Mouse (Mus musculus): Measurements from ENCODE around the gene Hist1h1d. TPM values are rescaled to one million over a fixed set of nuclear protein-coding genes. Genes with fewer than 3 reads are reported as not detected.
"Not testable (repeated sequence)": the region's sequence is repeated elsewhere in the genome, so short reads cannot be mapped to it uniquely, and the experiment has no call there.

Gene Hist1h1d
- polyA plus RNA-seq, 1 experiment from 2014 or later, result 0.51 TPM

DNA sequence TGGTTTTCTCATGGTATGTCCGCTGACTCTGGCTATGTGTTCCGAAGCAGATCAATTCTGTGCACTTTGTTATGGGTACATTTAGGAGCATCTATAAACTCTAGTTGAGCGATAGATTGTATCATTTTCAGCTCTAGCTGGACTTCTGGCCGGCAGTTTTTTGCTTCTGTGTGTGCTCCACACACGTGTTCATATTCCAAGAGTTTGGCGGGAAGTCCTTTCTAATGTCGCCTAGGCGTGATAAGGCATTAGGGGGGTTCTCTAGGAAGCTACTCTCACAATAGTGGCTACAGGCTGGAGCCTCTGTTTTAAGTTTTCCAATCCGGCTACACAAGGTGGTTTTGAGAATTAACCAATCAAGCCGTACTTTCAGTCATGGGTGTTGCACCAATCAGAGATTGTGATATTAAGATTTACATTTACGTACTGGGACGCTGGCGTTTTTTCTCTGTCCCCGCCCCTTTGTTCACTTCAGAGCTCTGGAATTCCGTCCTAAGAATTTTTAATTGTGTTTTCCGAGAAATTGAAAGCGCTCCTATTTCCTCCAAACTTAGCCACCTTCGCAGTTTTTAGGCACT lies 2.9 kb downstream of the Hist1h1d start:
- peak overlapping the region; percentile 90 for H3K4me2 ChIP-seq (ENCODE audit: low read depth, low read length)
- WGBS (ENCODE audit: insufficient replicate concordance), result under 1% methylated on average over 18 of the region's 18 CpGs
- DNase-seq, result peak; percentile 74
- H3K4me1 ChIP-seq (ENCODE audit: insufficient read depth), result peaks cover 10% of the 10 kb centered on the region
- ATAC-seq, result peak; percentile 49
- TF ChIP-seq CTCF (IDR thresholded peaks at IDR 0.05; ENCODE audit: low read depth), result no peak
- TF ChIP-seq EP300 (IDR thresholded peaks at IDR 0.05; ENCODE audit: low read depth), result no peak; the same call in 1 of the 2 replicates
- H3K27me3 ChIP-seq (ENCODE audit: insufficient read depth, low read length), result no peaks in the 10 kb centered on the region
- peak overlapping the region; percentile 64 for H3K4me3 ChIP-seq (ENCODE audit: low read depth, low read length)
- no peaks in the 10 kb centered on the region for H3K9me3 ChIP-seq (ENCODE audit: low read length)
- no peaks in the 10 kb centered on the region for H3K36me3 ChIP-seq (replicated peaks; ENCODE audit: insufficient read depth, low read length)
- H3K9ac ChIP-seq (replicated peaks), result peak overlapping the region; percentile 83
- H3K27ac ChIP-seq (ENCODE audit: low read depth), result peak overlapping the region; percentile 97

DNA sequence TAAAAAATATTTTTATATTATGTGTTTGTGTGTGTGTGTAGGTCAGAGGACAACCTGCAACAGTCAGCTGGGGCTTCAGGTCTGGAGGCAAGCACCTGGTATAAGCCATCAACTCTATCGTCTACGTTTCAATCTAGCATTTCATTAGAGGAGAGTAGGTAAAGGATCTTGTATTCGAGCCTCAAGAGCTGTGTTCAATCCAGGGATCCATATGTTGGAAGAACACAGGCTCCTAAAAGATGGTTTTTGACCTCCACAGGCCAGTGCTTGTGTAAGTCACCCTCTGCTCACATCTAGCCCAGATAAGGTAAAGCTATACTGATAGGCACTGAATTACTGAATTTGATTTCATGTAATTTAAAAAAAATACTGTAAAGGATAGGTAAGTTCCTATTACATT lies 3.8 kb downstream of the Hist1h1d start:
- Histone ChIP-seq H3K36me3 (replicated peaks; ENCODE audit: insufficient read depth, low read length) (no peaks in the 10 kb centered on the region), H3K4me3 (ENCODE audit: low read depth, low read length) (peak overlapping the region; percentile 64), H3K9ac (replicated peaks) (peak overlapping the region; percentile 10; the same call in 1 of the 2 replicates), H3K9me3 (ENCODE audit: low read length) (no peaks in the 10 kb centered on the region), H3K27me3 (ENCODE audit: insufficient read depth, low read length) (no peaks in the 10 kb centered on the region), H3K4me2 (ENCODE audit: low read depth, low read length) (peak overlapping the region; percentile 90), H3K27ac (ENCODE audit: low read depth) (peak overlapping the region; percentile 97), H3K4me1 (ENCODE audit: insufficient read depth) (peaks cover 8% of the 10 kb centered on the region)
- TF ChIP-seq CTCF (IDR thresholded peaks at IDR 0.05; ENCODE audit: low read depth) (no peak), EP300 (IDR thresholded peaks at IDR 0.05; ENCODE audit: low read depth) (no peak)
- 63% methylated on average over 3 of the region's 3 CpGs for WGBS (ENCODE audit: insufficient replicate concordance)
- no peak for DNase-seq
- ATAC-seq, result no peak

DNA sequence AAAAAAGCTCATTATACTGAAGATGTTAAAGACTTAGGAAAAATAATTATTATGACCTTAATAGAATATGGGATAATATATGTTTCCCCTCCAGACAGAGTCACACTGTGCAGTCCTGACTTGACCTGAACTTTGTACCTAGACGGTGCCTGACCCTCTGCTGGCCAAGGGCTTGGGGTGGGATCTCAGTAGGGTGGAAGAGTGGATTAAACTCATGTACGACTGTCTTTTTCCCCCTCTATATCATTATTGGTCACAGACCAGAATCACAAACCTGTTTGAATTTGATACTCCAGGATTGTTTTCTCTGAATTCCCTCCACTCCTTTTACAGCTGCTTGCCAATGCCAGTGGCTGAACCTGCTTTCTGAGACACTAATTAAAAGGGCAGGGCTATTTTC lies 7.6 kb downstream of the Hist1h1d start:
- not testable (repeated sequence) for H3K27me3 ChIP-seq (ENCODE audit: insufficient read depth, low read length); ATAC-seq; H3K9me3 ChIP-seq (ENCODE audit: low read length); H3K4me3 ChIP-seq (ENCODE audit: low read depth, low read length); H3K36me3 ChIP-seq (replicated peaks; ENCODE audit: insufficient read depth, low read length); H3K4me1 ChIP-seq (ENCODE audit: insufficient read depth); DNase-seq
- Histone ChIP-seq H3K9ac (replicated peaks) (peak overlapping the region; percentile 39), H3K4me2 (ENCODE audit: low read depth, low read length) (peak overlapping the region; percentile 55), H3K27ac (ENCODE audit: low read depth) (peak overlapping the region; percentile 46)
- 35% methylated on average over 2 of the region's 2 CpGs for WGBS (ENCODE audit: insufficient replicate concordance)

DNA sequence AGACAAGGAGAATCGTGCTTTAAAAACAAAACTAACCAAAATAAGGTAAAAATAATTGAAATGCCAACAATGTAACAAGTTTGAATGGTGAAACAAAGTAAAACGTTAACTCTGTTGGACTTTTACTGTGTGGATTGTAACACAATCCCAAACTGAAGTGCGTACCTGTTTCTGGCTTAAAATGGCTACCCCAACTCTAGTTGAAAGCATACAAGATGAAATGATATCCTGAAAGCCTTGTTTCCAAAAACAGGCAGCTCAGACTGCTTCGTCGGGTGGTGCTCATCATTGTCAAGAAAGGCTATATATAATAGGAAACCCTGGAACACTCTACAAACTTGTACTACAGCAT lies 8.4 kb downstream of the Hist1h1d start:
- Histone ChIP-seq H3K9ac (replicated peaks) (peak overlapping the region; percentile 72), H3K4me2 (ENCODE audit: low read depth, low read length) (peak overlapping the region; percentile 83; the same call in 1 of the 2 replicates)
- peak; percentile 0; the same call in 1 of the 2 replicates for ATAC-seq

DNA sequence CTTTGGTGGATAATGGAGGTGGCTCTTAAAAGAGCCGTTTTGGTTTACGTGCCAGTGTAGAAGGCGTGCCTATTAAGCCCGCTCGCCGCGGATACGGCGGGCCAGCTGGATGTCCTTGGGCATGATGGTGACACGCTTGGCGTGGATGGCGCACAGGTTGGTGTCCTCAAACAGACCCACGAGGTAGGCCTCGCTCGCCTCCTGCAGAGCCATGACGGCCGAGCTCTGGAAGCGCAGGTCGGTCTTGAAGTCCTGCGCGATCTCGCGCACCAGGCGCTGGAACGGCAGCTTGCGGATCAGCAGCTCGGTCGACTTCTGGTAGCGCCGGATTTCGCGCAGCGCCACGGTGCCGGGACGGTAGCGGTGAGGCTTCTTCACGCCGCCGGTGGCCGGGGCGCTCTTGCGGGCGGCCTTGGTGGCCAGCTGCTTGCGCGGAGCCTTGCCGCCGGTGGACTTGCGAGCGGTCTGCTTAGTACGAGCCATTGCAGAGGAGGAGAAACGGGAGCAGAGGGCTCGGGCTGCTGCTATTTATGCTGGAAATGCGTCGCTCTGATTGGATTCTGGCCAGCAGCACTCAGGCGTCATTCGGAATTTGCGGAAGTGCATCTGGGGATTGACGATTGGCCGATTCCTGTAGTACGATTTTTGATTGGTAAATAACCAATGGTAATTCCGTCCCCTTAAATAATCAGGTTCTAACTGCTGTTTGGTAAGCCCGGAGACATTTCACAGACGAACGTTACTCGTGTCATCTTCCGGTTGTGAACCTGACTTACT lies 9.0 kb downstream of the Hist1h1d start, which contains the start of gene Hist1h3e:
Gene Hist1h3e, minus strand, starts transcription at position 487 of the 777 bp plus-strand sequence.
- TF ChIP-seq EP300 (IDR thresholded peaks at IDR 0.05; ENCODE audit: low read depth), result peak; percentile 80; the same call in 1 of the 2 replicates
- H3K9me3 ChIP-seq (ENCODE audit: low read length); H3K36me3 ChIP-seq (replicated peaks; ENCODE audit: insufficient read depth, low read length); H3K27me3 ChIP-seq (ENCODE audit: insufficient read depth, low read length); H3K4me1 ChIP-seq (ENCODE audit: insufficient read depth): not testable (repeated sequence)
- peak within 1 kb of the TSS; percentile 83 for H3K4me2 ChIP-seq (ENCODE audit: low read depth, low read length)
- peak within 1 kb of the TSS; percentile 72 for H3K9ac ChIP-seq (replicated peaks)
- peak; percentile 91 for ATAC-seq
- H3K4me3 ChIP-seq (ENCODE audit: low read depth, low read length), result peak within 1 kb of the TSS; percentile 43
- under 1% methylated on average over 48 of the region's 67 CpGs for WGBS (ENCODE audit: insufficient replicate concordance)
- peak within 1 kb of the TSS; percentile 99 for H3K27ac ChIP-seq (ENCODE audit: low read depth)
- DNase-seq, result peak; percentile 95

More for the DNA sequence above, 8.4 kb downstream of the Hist1h1d start:
- WGBS (ENCODE audit: insufficient replicate concordance), result 0% methylated on average over 2 of the region's 5 CpGs
- H3K9me3 ChIP-seq (ENCODE audit: low read length); H3K4me1 ChIP-seq (ENCODE audit: insufficient read depth); H3K36me3 ChIP-seq (replicated peaks; ENCODE audit: insufficient read depth, low read length); DNase-seq; H3K27me3 ChIP-seq (ENCODE audit: insufficient read depth, low read length): not testable (repeated sequence)
- H3K4me3 ChIP-seq (ENCODE audit: low read depth, low read length), result peak overlapping the region; percentile 43
- peak overlapping the region; percentile 99 for H3K27ac ChIP-seq (ENCODE audit: low read depth)

DNA sequence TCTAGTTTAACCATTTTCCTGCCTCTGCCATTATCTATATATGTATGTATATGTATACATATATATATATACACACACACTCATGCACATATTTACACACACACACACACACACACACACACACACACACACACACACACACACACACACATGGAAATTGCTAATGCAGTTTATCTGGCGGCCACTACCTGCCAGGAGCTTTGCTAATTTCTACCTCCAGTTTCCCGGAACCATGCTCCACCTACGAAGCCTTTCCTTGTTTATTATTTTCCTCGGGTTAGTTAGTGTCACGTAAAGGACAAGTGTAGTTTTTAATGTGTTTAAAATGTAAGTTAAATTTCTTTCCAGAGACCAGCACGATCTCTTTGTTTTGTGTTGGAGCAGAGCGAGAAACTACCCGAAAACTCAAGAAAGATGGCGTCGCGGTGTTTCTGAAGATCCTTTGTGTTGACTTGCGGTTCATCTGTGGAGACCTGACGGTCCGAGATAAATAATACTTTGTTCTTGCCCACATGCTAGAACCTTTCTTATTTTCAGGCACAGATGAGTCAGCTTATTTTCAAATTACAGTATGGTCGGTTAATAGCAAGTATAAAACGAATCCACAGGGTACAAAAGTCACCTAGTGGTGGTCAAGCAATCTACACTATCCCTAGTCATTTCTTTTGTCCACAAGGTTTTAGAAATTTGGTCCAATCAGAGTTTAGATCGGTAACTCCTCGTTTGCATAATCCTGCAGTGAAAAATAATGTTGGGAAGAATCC lies 9.8 kb downstream of the Hist1h1d start:
- WGBS (ENCODE audit: insufficient replicate concordance), result 3% methylated on average over 18 of the region's 18 CpGs
- H3K9me3 ChIP-seq (ENCODE audit: low read length), result no peaks in the 10 kb centered on the region
- peak; percentile 30 for ATAC-seq
- peak overlapping the region; percentile 65 for H3K9ac ChIP-seq (replicated peaks)
- peaks cover 7% of the 10 kb centered on the region for H3K4me1 ChIP-seq (ENCODE audit: insufficient read depth)
- TF ChIP-seq EP300 (IDR thresholded peaks at IDR 0.05; ENCODE audit: low read depth), result peak; percentile 73
- TF ChIP-seq CTCF (IDR thresholded peaks at IDR 0.05; ENCODE audit: low read depth), result peak; percentile 69
- peak overlapping the region; percentile 99 for H3K27ac ChIP-seq (ENCODE audit: low read depth)
- H3K4me3 ChIP-seq (ENCODE audit: low read depth, low read length), result peak overlapping the region; percentile 43
- H3K36me3 ChIP-seq (replicated peaks; ENCODE audit: insufficient read depth, low read length), result no peaks in the 10 kb centered on the region
- H3K4me2 ChIP-seq (ENCODE audit: low read depth, low read length), result peak overlapping the region; percentile 83
- no peaks in the 10 kb centered on the region for H3K27me3 ChIP-seq (ENCODE audit: insufficient read depth, low read length)
- DNase-seq, result no peak
